Mouse (Mus musculus) stomach, postnatal 0 days (tissue): ENCODE data around the gene Slc39a7.

ENCODE experiments used
- CTCF ChIP-seq: IDR thresholded peaks from 2 replicates; pipeline ENCODE4 v1.5.1; 2016; ENCODE audit warnings: antibody characterized with exemption, low read depth, mild to moderate bottlenecking, moderate library complexity
- EP300 ChIP-seq: optimal IDR thresholded peaks from 2 replicates; pipeline ENCODE3; 2016; ENCODE audit warnings: antibody characterized with exemption

DNA sequence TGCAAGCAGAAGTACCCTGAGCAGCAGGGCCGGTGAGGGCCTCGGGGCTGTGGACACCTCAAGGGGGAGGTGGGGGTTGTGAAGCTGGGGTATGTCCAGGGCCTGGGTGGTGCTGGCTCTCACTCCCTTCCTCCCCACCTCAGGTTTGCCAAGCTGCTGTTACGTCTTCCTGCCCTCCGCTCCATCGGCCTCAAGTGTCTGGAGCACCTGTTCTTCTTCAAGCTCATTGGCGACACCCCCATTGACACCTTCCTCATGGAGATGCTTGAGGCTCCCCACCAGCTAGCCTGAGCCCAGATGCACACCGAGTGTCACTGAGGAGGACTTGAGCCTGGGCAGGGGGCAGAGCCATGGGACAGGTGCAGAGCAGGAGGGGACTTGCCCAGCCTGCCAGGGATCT lies 5.8 kb upstream of the Slc39a7 start:
- TF ChIP-seq CTCF (no peak), EP300 (no peak)
